8 mouse cellular contexts compared by ENCODE assay signal in genomic region chr2:30927844-30928628, GRCm38 (mm10). TPM values are rescaled to one million over a fixed set of nuclear protein-coding genes. Genes with fewer than 3 reads are reported as not detected.
DNase-seq lines count a peak whose midpoint lies in the region; ATAC-seq and TF ChIP-seq lines count a peak whose summit lies in the region.

No protein-coding gene starts in this region.

- peak overlapping the region; percentile 29; the same call in 1 of the 2 replicates for H3K9ac ChIP-seq in ES-E14 (ENCODE audit: insufficient read depth, low read depth, low read length, poor library complexity, severe bottlenecking)
- no peak overlapping the region for H3K9ac ChIP-seq in forebrain, embryonic 12.5 days

- no peak overlapping the region for H3K4me2 ChIP-seq in forebrain, embryonic 12.5 days

- in situ Hi-C loops in ES-E14 (cut with MboI; ENCODE audit: low sequenced_read_pairs in 2 of 2, unreplicated experiment in 2 of 2): no loop called here

- no peaks in the 10 kb centered on the region for H3K36me3 ChIP-seq in ES-E14 (ENCODE audit: control insufficient read depth, insufficient read depth, low read length, poor library complexity, severe bottlenecking)
- no peaks in the 10 kb centered on the region for H3K36me3 ChIP-seq in forebrain, embryonic 12.5 days (replicated peaks)

- H3K4me3 ChIP-seq in ES-E14 (ENCODE audit: insufficient read depth in 1 of 2, low read depth in 1 of 2, low read length in 2 of 2, poor library complexity in 1 of 2, severe bottlenecking in 1 of 2): no peak overlapping the region
- no peak overlapping the region for H3K4me3 ChIP-seq in forebrain, embryonic 12.5 days (replicated peaks)

- 27% methylated on average over 14 of the region's 14 CpGs for WGBS in forebrain, embryonic 12.5 days

- peaks cover 6 to 32% of the 10 kb centered on the region in 2 experiments for H3K4me1 ChIP-seq in ES-E14 (ENCODE audit: control insufficient read depth in 2 of 2, insufficient read depth in 2 of 2, low read length in 2 of 2, poor library complexity in 1 of 2)
- peaks cover 10% of the 10 kb centered on the region for H3K4me1 ChIP-seq in forebrain, embryonic 12.5 days

- DNase-seq in ES-E14 (ENCODE audit: low read depth, low spot score): peak; percentile 82
- DNase-seq in c-Kit-negative CD71-positive TER-119-positive erythroid progenitor cells, embryonic 14.5 days (ENCODE audit: low read depth, low spot score): peak; percentile 76
- peak; percentile 82 to 92 for DNase-seq in heart, postnatal 14 days
- peak; percentile 73 for DNase-seq in layer of hippocampus, adult 9-11 months
- DNase-seq in lung, postnatal 14 days: peak; percentile 92
- DNase-seq in retina, postnatal 1 day: peak; percentile 86
- DNase-seq in thymus, postnatal 36 days: peak; percentile 67 to 74

- peak overlapping the region; percentile 86 for H3K27ac ChIP-seq in ES-E14 (ENCODE audit: insufficient read depth, low read depth, low read length, poor library complexity, severe bottlenecking)
- H3K27ac ChIP-seq in forebrain, embryonic 12.5 days: no peak overlapping the region

- no peaks in the 10 kb centered on the region for H3K27me3 ChIP-seq in forebrain, embryonic 12.5 days

- intact Hi-C loops in heart, postnatal 14 days (cut with DNase I): loop anchor here (5.0 kb wide), 1 partner anchor 131 kb away; no protein-coding TSS in a partner anchor

- H3K9me3 ChIP-seq in ES-E14 (ENCODE audit: control insufficient read depth, insufficient read depth, low read depth, low read length): no peaks in the 10 kb centered on the region
- H3K9me3 ChIP-seq in forebrain, embryonic 12.5 days: no peaks in the 10 kb centered on the region

- peak; percentile 68 for ATAC-seq in forebrain, embryonic 12.5 days (ENCODE audit: low FRiP score)

TF ChIP-seq in ES-E14, 5 proteins besides CTCF, POLR2A, EP300 and RAD21:
- no peak for TF ChIP-seq ZC3H11A (IDR thresholded peaks at IDR 0.05; ENCODE audit: borderline replicate concordance, low read depth, low read length)
- TF ChIP-seq HCFC1 (IDR thresholded peaks at IDR 0.05; ENCODE audit: borderline replicate concordance, insufficient read depth, low read length): no peak
- 0 out of 2 replicates have a peak, but pooled peaks have one; percentile 22 for TF ChIP-seq MAFK (IDR thresholded peaks at IDR 0.05; ENCODE audit: insufficient read depth, low read depth, low read length)
- no peak for TF ChIP-seq CHD2 (IDR thresholded peaks at IDR 0.05; ENCODE audit: low read depth, low read length)

RNA-seq across cellular contexts. Expression of gene Ptges, which starts 1.6 kb away (rescaled TPM):
- 25.5 and 30.3 TPM in 2 replicates for total RNA-seq in ES-E14 (2012; rRNA removed)
- polyA plus RNA-seq in forebrain, embryonic 12.5 days (2016; fragmentation: Nextera tagmentation; extraction: Ambion mirVana): 2.5 and 2.7 TPM in 2 replicates
- total RNA-seq in heart, postnatal 14 days (2021): 1 to 10 TPM; 1.9 to 3.2 TPM

RNA-seq across cellular contexts. Expression of gene Tor1b, which starts 24.7 kb away (rescaled TPM):
- total RNA-seq in ES-E14 (2012; rRNA removed): 67.8 and 73.5 TPM in 2 replicates
- polyA plus RNA-seq in forebrain, embryonic 12.5 days (2016; fragmentation: Nextera tagmentation; extraction: Ambion mirVana): 24.1 and 27.3 TPM in 2 replicates
- 10 to 100 TPM; 25.0 to 26.1 TPM for total RNA-seq in heart, postnatal 14 days (2021)

RNA-seq across cellular contexts. Expression of gene Tor1a, which starts 39.7 kb away (rescaled TPM):
- total RNA-seq in ES-E14 (2012; rRNA removed): 73.6 and 93.0 TPM in 2 replicates
- 85.4 and 86.1 TPM in 2 replicates for polyA plus RNA-seq in forebrain, embryonic 12.5 days (2016; fragmentation: Nextera tagmentation; extraction: Ambion mirVana)
- 10 to 100 TPM; 13.5 to 13.9 TPM for total RNA-seq in heart, postnatal 14 days (2021)

RNA-seq across cellular contexts. Expression of gene BC005624, which starts 54.0 kb away (rescaled TPM):
- total RNA-seq in ES-E14 (2012; rRNA removed): 36.6 and 48.8 TPM in 2 replicates
- polyA plus RNA-seq in forebrain, embryonic 12.5 days (2016; fragmentation: Nextera tagmentation; extraction: Ambion mirVana): 66.6 and 70.5 TPM in 2 replicates
- 10 to 100 TPM; 18.4 to 18.7 TPM for total RNA-seq in heart, postnatal 14 days (2021)

RNA-seq across cellular contexts. Expression of gene Usp20, which starts 54.0 kb away (rescaled TPM):
- 8.5 and 12.8 TPM in 2 replicates for total RNA-seq in ES-E14 (2012; rRNA removed)
- 29.5 and 30.6 TPM in 2 replicates for polyA plus RNA-seq in forebrain, embryonic 12.5 days (2016; fragmentation: Nextera tagmentation; extraction: Ambion mirVana)
- 10 to 100 TPM; 55.6 to 56.6 TPM for total RNA-seq in heart, postnatal 14 days (2021)
